Comparison of ENCODE assay signal across 9 mouse cellular contexts in the genomic region with DNA sequence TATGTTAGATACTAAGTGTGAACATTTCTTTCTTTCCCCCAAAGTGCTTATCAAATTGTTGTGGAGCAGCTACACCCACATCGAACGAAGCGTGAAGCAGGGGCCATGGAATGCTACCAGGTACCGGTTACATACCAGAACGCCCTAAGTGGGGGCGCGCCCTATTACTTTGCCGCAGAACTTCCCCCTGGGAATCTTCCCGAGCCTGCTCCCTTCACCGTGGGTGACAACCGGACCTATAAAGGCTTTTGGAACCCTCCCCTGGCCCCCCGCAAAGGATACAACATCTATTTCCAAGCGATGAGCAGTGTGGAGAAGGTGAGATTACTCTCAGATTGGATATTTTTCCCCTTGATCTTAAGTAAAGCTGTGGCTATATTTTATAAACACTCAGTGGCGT.
DNase-seq lines count a peak whose midpoint lies in the region; ATAC-seq and TF ChIP-seq lines count a peak whose summit lies in the region.
"Had no signal": no experiment of that assay in that cellular context is flagged by ENCODE, and none has a peak within 500 bp of the region (broad histone marks: within the 10 kb centered on the region; RNA-seq: fewer than 3 reads in every experiment).

No protein-coding gene starts in this region.

- WGBS in kidney, embryonic 16.5 days, result 41% methylated on average over 14 of the region's 14 CpGs
- WGBS in cerebellum, adult 2 months, result 36% methylated on average over 14 of the region's 14 CpGs
- 7% methylated on average over 14 of the region's 14 CpGs for WGBS in forebrain, embryonic 14.5 days
- WGBS in liver, embryonic 11.5 days, result 61% methylated on average over 14 of the region's 14 CpGs

- no peak overlapping the region for H3K4me3 ChIP-seq in kidney, embryonic 16.5 days (ENCODE audit: low read length)
- no peak overlapping the region for H3K4me3 ChIP-seq in cerebellum, adult 2 months (replicated peaks; ENCODE audit: insufficient read depth, low read depth, low read length)
- H3K4me3 ChIP-seq in forebrain, embryonic 14.5 days (ENCODE audit: low read depth, low read length), result peak overlapping the region; percentile 3; the same call in 1 of the 2 replicates
- no peak overlapping the region for H3K4me3 ChIP-seq in liver, embryonic 11.5 days (ENCODE audit: low read depth, low read length)
- H3K4me3 ChIP-seq: embryonic facial prominence, embryonic 12.5 days had no signal

- no peaks in the 10 kb centered on the region for H3K27me3 ChIP-seq in kidney, embryonic 16.5 days (ENCODE audit: insufficient read depth, low read length)
- no peaks in the 10 kb centered on the region for H3K27me3 ChIP-seq in cerebellum, adult 2 months (ENCODE audit: control insufficient read depth, insufficient read depth, low read length)
- H3K27me3 ChIP-seq in forebrain, embryonic 14.5 days (replicated peaks; ENCODE audit: control insufficient read depth, insufficient read depth, low read length), result no peaks in the 10 kb centered on the region
- H3K27me3 ChIP-seq in liver, embryonic 11.5 days (replicated peaks; ENCODE audit: control insufficient read depth, insufficient read depth, low read length), result no peaks in the 10 kb centered on the region
- H3K27me3 ChIP-seq: embryonic facial prominence, embryonic 12.5 days had no signal

- TF ChIP-seq CTCF in cerebellum, adult 2 months (IDR thresholded peaks at IDR 0.05; ENCODE audit: borderline replicate concordance, insufficient read depth, low read depth, low read length), result no peak

- DNase-seq in kidney, adult 11 months, result no peak
- peak; percentile 16 to 29 for DNase-seq in cerebellum, adult 2 months
- DNase-seq in forebrain, embryonic 14.5 days (ENCODE audit: low spot score), result no peak
- peak; percentile 29 for DNase-seq in lung, postnatal 14 days
- DNase-seq in liver, embryonic 11.5 days (ENCODE audit: low spot score), result no peak
- DNase-seq in gastrocnemius, postnatal 4 days (ENCODE audit: low spot score in 2 of 2), result no peak
- DNase-seq in layer of hippocampus, adult 11-12 months (ENCODE audit: low spot score), result no peak

- no peak overlapping the region for H3K9ac ChIP-seq in kidney, embryonic 16.5 days (replicated peaks; ENCODE audit: low read length)
- peak overlapping the region; percentile 32; the same call in 1 of the 2 replicates for H3K9ac ChIP-seq in forebrain, embryonic 14.5 days (ENCODE audit: low read length)
- no peak overlapping the region for H3K9ac ChIP-seq in liver, embryonic 11.5 days (ENCODE audit: low read depth, low read length)
- H3K9ac ChIP-seq: embryonic facial prominence, embryonic 12.5 days had no signal

- H3K4me2 ChIP-seq in kidney, embryonic 16.5 days (replicated peaks; ENCODE audit: low read depth, low read length), result peak overlapping the region; percentile 10; the same call in 1 of the 2 replicates
- H3K4me2 ChIP-seq in forebrain, embryonic 14.5 days (ENCODE audit: low read length), result peak overlapping the region; percentile 45
- no peak overlapping the region for H3K4me2 ChIP-seq in liver, embryonic 11.5 days
- H3K4me2 ChIP-seq: embryonic facial prominence, embryonic 12.5 days had no signal

- ATAC-seq in kidney, embryonic 16.5 days (ENCODE audit: low FRiP score, low TSS enrichment), result peak; percentile 49; the same call in 1 of the 2 replicates
- ATAC-seq in forebrain, embryonic 14.5 days, result peak; percentile 25
- no peak for ATAC-seq in liver, embryonic 11.5 days (replicated peaks; ENCODE audit: low FRiP score)

- H3K36me3 ChIP-seq in kidney, embryonic 16.5 days (ENCODE audit: insufficient read depth, low read length), result 0 out of 2 replicates have a peak, but pooled peaks cover 3% of the 10 kb centered on the region
- no peaks in the 10 kb centered on the region for H3K36me3 ChIP-seq in forebrain, embryonic 14.5 days (ENCODE audit: control insufficient read depth, insufficient read depth, low read length)
- no peaks in the 10 kb centered on the region for H3K36me3 ChIP-seq in liver, embryonic 11.5 days (ENCODE audit: control insufficient read depth, insufficient read depth, low read length)
- H3K36me3 ChIP-seq: embryonic facial prominence, embryonic 12.5 days had no signal

- H3K27ac ChIP-seq in kidney, embryonic 16.5 days (ENCODE audit: low read length), result no peak overlapping the region
- peak overlapping the region; percentile 85 for H3K27ac ChIP-seq in cerebellum, adult 2 months (ENCODE audit: insufficient read depth, low read length)
- peak overlapping the region; percentile 63 for H3K27ac ChIP-seq in forebrain, embryonic 14.5 days (ENCODE audit: low read depth, low read length)
- no peak overlapping the region for H3K27ac ChIP-seq in liver, embryonic 11.5 days (ENCODE audit: low read depth, low read length)
- H3K27ac ChIP-seq: embryonic facial prominence, embryonic 12.5 days had no signal

- no peaks in the 10 kb centered on the region for H3K9me3 ChIP-seq in kidney, embryonic 16.5 days (ENCODE audit: low read length)
- no peaks in the 10 kb centered on the region for H3K9me3 ChIP-seq in forebrain, embryonic 14.5 days (replicated peaks; ENCODE audit: control insufficient read depth, low read length)
- H3K9me3 ChIP-seq in liver, embryonic 11.5 days (ENCODE audit: control insufficient read depth, low read length), result no peaks in the 10 kb centered on the region
- H3K9me3 ChIP-seq: embryonic facial prominence, embryonic 12.5 days had no signal

- peaks cover 12% of the 10 kb centered on the region for H3K4me1 ChIP-seq in kidney, embryonic 16.5 days (ENCODE audit: insufficient read depth, low read length)
- H3K4me1 ChIP-seq in cerebellum, adult 2 months (ENCODE audit: control insufficient read depth, insufficient read depth, low read length), result peaks cover 12% of the 10 kb centered on the region
- peaks cover 4% of the 10 kb centered on the region for H3K4me1 ChIP-seq in forebrain, embryonic 14.5 days (ENCODE audit: control insufficient read depth, insufficient read depth, low read length)
- H3K4me1 ChIP-seq in liver, embryonic 11.5 days (replicated peaks; ENCODE audit: control insufficient read depth, insufficient read depth, low read length), result no peaks in the 10 kb centered on the region

- TF ChIP-seq POLR2A in cerebellum, adult 2 months (IDR thresholded peaks at IDR 0.05; ENCODE audit: borderline replicate concordance, insufficient read depth, low read length), result no peak

Comparison
In these comparisons a context has a peak if more than half of its experiments do, and no peak if none do; other contexts are left out.
1. H3K27ac ChIP-seq: peak in cerebellum, adult 2 months (single experiment) and forebrain, embryonic 14.5 days (single experiment); none in kidney, embryonic 16.5 days (single experiment) and liver, embryonic 11.5 days (single experiment).
2. DNase-seq: peak in cerebellum, adult 2 months (2 of 2) and lung, postnatal 14 days (single experiment); none in kidney, adult 11 months (single experiment), forebrain, embryonic 14.5 days (single experiment), liver, embryonic 11.5 days (single experiment), gastrocnemius, postnatal 4 days (0 of 2) and layer of hippocampus, adult 11-12 months (single experiment).